Mouse (Mus musculus) T-helper 1 cell (primary cell): ENCODE measurements around the gene Gm5157.
"Not testable (repeated sequence)": the region's sequence is repeated elsewhere in the genome, so short reads cannot be mapped to it uniquely, and the experiment has no call there.

ENCODE experiments used
- in situ Hi-C: fragments of 300-600 bp; cut with MboI, MseI; formaldehyde crosslinking; loops from one replicate; pipeline ENCODE4 v1.15.1; 2025; ENCODE audit warnings: high pct_unique_total_duplicates

Gm5157 gene

DNA sequence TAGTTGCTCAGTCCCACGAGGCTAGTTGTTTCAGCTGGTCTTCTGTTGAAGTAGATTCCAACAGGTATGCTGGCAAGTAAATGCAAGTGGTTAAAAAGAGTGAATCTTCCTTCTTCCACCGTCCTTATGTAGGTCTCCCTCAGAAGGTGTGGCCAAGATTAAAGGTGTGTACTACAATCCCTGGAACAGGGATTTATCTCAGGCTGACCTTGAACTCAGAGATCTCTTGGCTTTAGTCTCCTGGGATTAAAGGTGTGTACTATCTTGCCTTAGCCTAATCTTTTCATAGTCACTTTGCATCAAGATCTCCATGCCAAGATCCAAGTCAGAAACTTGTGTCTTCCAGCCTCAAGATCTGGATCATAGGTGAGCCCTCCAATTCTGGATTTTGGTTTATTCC lies at the start of gene Gm5157:
Gene Gm5157, minus strand, starts transcription at position 101 of the 400 bp plus-strand sequence.
- in situ Hi-C loops = loop anchor here (25.0 kb wide), 1 partner anchor 497 kb away; no protein-coding TSS in a partner anchor

DNA sequence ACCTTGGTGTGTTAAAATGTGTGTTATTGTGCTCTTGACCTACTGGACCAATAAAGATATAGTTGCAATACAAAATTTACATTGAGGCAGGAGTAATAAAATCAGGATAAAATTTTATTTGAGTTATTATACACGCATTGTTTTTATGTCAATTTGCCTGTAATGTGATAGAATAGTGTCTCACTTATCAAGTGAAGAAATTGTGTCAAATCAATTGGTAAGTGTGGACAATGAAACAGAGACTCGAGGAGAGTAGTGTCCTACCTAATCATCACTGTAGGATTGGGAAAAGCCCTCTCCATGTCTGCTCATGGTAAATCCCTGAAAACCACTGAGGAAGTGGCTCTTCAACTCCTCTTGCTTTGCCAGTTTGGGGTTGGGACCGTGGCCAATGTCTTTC lies 28.3 kb downstream of the Gm5157 start, which contains the start of gene Vmn1r123:
Gene Vmn1r123, plus strand, starts transcription at position 301 of the 400 bp plus-strand sequence.
- in situ Hi-C loops = not testable (repeated sequence)
